Mouse (Mus musculus): ENCODE measurements around the gene Nemf.
"Not testable (repeated sequence)": the region's sequence is repeated elsewhere in the genome, so short reads cannot be mapped to it uniquely, and the experiment has no call there.

Gene Nemf

DNA sequence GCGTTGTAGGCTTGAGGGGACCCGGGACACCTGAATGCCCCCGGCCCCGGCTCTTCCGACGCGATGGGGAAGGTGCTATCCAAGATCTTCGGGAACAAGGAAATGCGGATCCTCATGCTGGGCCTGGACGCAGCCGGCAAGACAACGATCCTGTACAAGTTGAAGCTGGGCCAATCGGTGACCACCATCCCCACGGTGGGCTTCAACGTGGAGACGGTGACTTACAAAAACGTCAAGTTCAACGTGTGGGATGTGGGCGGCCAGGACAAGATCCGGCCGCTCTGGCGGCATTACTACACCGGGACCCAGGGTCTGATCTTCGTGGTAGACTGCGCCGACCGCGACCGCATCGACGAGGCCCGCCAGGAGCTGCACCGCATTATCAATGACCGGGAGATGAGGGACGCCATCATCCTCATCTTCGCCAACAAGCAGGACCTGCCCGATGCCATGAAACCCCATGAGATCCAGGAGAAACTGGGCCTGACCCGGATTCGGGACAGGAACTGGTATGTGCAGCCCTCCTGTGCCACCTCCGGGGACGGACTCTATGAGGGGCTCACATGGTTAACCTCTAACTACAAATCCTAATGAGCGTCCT lies 15.9 kb upstream of the Nemf start:
- no peak for DNase-seq (ENCODE audit: low read depth)

DNA sequence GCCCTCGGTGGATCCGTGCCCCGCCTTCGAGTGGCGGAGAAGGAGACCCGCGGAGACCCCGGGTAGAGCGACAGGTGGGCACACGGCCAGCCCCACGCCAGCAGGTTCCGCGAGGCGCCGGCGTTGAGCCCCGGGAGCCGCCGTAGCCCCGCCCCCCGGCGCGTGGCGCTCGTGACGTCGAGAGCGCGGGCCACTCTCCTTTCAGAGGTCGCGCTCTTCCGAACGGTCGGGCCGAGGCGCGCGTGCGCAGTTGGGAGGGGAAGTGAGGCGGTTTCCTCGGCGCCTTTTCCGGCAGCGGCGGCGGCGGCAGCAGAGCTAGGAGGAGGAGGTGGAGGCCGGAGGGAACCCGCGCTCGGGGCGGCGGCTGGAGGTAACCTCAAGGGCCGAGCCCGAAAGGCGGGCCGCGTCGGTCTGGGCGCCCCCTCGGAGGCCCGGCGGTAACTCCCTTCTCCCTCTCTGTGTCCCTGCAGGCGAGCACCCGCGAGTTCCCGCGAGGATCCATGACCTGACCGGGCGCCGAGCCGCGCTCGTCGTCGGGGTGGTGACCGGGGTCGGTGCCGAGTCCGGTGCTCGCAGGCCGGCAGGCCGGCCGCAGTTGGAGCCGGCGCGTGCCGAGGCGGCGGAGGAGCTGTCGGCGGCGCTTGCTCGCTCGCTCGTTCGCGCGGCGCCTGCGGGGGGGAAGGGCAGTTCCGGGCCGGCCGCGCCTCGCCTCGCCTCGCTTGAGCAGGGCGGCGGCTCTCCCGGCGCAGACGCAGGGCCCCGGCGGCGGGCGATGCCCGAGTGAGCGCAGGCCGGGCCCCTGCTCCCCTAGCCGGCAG lies 15.1 kb upstream of the Nemf start, which contains the start of the genes Arf6 and Gm9887:
TSS of gene Arf6 (plus strand) at position 297 of the 818 bp plus-strand sequence.
TSS of gene Gm9887 (minus strand) at position 605 of the 818 bp plus-strand sequence.
- peak; percentile 95 for DNase-seq (ENCODE audit: low read depth)

DNA sequence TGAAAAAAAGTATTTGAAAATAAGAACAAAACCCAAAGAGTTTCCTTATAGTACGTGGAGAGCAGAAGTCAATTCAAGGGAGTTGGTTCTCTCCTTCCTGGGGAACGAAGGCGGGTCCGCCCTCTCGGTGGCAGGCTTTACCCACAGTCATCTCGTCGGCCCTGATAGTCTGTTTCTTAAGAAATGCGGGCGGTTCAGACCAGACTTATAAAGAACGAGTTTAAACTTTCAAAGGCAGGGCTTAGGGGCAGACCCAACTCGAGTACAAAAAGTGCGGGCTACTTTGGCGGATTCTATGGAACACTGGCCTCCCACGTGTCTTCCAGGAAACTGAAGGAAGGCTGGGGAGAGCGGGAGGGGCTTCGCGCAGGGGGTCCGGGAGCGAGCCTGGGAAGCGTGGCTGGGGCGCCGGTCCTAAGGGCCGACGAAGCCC lies 14.5 kb upstream of the Nemf start:
- peak; percentile 70 for DNase-seq (ENCODE audit: low read depth)

DNA sequence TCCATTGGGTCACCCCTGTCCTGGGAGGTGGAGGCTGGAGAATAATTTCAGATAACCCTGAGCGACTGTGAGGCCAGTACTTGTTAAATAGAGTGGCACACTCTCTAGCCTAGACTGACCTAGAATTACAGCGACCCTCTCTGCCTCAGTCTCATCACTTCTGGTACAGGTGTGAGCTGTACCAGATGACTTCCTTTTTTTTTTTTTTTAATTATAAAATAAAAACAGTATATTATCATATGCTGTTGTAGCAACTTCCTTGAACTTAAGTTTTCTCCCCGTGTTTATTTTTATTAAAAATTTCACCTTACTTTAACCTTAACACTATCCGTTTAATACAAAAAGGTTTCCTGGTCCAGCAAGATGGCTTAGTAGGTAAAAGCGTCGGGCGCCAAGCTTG lies 14.0 kb upstream of the Nemf start:
- DNase-seq (ENCODE audit: low read depth): no peak

DNA sequence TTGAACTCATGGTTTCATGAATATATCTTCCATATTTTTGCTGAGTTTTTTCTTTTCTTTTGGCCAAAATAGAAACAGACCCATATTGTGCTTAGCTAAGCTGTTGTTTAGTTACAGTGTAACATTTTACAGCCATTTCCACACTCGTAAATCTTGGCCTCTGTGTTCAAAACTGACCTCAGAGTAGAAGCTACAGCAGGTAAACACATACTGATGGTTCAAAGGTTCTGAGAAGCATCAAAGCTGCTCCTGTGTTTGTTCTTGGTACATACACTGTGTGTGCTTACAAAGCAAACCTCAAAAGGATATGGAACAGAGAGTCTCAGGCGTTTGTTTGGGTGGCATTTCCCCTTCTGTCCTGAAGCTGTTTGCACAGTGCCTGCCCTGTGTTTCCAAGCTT lies 10.6 kb upstream of the Nemf start:
- no peak for DNase-seq (ENCODE audit: low read depth)

DNA sequence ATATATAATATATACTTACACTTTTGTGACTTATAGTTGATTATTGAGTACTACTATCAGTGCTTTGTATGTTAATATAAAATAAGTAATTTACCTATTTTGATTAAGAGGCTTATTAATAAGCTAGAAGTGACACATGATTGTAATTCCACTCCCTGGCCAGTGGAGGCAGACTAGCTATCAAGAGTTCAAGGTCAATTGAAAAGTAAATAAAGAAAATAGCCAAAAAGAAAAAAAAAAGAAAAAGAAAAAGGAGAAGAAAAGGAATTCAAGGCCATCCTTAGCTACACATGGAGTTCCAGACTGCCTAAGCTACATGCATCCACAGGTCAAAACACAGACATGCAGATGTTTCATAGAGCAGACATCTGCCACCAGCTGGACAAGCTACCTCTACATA lies 9.5 kb upstream of the Nemf start:
- DNase-seq (ENCODE audit: low read depth): no peak

DNA sequence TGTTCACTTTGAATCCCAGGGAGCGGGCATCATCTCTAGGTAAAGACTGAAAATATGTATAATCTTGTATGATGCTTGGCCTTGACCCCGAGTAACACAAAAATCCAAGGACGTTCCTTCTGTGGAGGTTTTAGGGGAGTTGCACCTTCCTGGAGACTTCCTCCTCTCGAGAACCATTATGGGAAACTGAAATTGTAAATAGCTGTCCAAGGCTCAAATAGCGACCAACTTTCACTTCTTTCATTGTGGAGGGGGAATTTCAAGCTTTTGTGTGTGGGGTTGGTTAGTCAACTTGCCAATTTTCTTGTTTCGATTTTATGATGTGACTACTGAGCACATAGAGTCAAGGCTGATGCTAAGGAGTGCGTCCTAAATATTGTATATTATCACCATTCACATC lies 8.8 kb upstream of the Nemf start:
- no peak for DNase-seq (ENCODE audit: low read depth)

DNA sequence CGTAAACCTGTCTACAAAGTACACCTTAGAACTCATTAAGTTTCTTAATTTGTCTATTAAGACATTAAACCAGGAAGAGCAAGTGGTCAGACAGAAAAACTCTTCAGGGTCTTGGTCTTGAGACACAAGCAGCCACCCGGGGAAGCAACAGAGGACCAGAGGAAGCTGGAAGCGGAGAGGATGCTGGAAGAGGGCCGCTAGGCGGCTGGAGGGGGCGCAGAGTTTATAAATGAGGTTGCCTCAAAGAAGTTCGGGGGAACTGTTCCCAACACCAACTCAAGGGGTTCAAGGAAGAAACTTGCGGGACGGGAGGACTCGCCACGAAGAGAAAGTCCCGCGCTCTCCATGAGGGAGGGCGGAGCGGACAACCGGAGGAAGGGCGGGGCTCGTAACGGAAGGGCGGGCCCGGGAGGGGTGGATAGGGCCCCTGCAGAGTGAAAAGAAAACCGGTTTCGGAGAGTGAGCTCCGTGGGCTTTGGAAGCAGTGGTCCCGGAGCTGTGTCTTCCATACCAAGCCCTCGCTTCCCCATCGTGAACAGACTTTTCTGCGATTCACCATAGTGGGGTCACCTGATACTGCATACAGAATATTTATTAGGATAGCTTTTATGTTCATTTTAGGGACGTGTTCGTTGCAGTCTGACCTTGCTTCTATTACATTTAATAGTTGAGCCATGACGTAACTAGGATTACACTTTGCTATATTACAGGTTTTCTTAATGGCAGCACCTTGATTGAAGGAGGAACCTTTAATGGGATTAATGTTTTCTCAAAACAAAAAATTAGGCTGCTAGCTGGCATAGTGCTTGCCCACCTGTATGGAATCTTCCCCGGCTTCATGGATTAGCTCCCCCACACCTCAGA lies 7.2 kb upstream of the Nemf start:
- peak; percentile 79 for DNase-seq (ENCODE audit: low read depth)

DNA sequence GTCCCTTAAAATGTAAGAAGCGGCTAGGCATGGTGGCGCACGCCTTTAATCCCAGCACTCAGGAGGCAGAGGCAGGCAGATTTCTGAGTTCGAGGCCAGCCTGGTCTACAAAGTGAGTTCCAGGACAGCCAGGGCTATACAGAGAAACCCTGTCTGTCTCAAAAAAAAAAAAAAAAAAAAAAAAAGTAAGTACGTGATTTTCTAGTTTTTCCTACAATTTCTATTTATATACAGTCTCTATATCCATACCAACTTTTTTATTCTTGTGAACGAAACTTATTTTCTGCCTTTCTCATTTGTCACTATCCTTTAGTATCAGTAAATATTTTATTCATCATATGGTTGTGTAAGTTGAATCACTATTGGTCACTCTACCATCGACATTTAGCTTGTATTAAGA lies 6.1 kb upstream of the Nemf start:
- DNase-seq (ENCODE audit: low read depth): not testable (repeated sequence)

DNA sequence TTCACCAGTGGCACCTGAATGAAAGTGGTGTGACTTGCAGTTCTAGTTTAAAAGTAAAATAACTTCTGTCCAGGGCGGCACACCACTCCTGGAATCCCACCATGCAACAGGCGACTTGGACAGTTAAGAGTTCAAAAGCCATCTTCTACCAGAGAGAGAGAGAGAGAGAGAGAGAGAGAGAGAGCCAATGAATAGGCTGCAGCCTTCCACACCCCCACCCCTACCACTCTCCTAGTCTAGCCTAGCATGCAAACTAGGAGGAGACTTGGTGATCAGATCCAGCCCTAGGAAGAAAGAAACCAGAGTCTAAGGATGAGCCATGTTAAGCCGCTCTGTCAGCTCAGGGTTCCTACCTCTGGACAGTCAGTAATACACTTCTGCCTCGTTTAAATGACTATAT lies 5.4 kb upstream of the Nemf start:
- no peak for DNase-seq (ENCODE audit: low read depth)

DNA sequence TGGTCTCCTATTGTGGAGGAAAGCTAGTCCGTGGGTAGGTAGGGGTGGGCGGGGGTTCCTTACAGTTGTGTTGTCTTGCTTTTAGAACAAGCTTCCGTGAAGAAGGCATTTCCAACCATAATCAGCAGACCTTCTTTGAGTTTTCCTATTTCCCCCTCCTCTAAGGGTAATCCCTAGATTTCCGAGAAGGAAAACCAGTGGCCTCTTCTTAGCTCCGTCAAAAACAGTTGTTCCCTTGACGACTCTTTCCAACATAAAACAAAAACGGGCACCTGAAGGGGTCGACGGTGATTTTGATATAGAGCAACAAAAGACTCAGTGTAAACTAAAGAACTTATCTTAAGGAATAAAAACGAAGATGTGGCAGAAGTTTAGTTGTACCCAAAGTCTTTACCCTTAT lies 5.0 kb upstream of the Nemf start:
- no peak for DNase-seq (ENCODE audit: low read depth)

DNA sequence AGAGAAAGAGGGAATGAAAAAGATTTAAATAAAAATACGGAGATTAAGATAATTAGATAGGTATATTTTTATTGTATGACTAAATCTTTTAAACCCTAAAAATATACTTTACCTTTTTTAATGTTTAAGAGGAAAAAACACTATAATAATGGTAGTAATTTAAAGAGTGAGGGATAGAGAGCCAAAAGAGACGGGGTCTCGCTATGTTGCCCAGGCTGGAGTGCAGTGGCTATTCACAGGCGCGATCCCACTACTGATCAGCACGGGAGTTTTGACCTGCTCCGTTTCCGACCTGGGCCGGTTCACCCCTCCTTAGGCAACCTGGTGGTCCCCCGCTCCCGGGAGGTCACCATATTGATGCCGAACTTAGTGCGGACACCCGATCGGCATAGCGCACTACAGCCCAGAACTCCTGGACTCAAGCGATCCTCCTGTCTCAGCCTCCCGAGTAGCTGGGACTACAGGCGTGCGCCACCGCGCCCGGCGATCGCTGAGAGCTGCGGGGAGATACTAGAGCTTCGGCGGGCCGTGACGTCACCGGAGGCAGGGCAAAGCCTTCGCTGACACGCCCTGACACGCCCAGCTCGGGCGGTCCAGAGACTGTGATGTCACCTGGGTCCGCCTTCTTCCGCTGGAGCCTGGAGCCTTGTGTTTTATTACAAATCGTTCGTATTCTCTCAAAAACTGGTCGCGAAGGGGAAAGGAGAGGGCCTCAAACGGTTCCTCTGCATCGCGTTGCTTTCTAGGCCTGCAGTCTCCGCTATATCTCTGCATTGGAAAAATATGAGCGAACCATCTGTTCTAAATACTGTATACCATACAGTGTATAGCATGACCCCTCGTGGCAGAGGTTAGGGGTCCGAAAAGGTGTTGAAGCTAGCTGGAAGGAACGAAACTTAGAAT lies 4.3 kb upstream of the Nemf start:
- peak; percentile 96 for DNase-seq (ENCODE audit: low read depth)

DNA sequence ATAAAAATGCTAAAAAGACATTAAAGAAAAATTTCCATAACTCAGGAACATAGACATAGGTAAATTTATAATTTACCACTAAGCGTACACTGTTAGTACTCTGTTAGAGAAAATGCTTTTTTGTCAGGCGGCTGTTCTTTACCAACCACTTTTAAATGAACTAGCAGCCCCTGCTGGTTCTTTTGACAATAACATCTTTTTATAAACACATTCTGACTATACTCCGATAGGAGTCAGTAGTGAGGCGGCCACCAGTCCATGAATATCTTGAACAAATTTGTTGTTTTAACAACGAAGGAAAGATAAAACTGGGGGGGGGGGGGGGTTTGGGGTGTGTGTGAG lies 3.7 kb upstream of the Nemf start:
- peak; percentile 70 for DNase-seq (ENCODE audit: low read depth)

DNA sequence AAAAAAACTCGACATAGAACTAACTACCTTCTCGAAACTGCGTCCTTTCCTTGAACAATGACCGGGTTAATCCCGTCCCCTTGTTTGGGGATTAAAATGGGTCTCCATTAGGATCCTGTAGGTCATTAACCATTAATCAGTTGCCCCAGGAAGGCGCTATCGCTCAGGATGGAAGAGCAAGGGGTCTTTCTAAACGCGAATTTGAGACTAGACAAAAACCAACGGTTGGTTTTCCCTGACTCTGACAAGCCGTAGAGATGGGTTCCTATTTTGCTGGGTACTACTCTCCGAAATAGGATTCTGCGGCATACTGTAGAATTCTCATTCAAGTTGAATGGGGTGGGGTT lies 308 bp upstream of the Nemf start:
- DNase-seq (ENCODE audit: low read depth): no peak

DNA sequence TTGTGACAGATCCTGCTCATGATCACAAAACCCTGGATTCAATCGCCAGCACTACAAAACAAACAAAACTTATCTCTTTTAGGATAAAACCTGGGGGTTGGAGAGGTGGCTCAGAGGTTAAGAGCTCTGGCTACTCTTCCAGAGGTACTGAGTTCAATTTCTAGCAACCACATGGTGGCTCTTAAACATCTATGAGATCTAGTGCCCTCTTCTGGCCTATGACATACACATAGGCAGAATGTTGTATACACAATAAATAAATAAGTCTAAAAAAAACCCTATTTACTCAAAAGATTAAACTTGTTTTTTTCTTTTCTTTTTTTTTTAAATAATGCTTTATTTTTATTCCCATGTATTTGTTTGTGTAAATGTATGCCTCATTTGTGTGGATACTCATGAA lies 5.3 kb downstream of the Nemf start:
- no peak for DNase-seq (ENCODE audit: low read depth)

DNA sequence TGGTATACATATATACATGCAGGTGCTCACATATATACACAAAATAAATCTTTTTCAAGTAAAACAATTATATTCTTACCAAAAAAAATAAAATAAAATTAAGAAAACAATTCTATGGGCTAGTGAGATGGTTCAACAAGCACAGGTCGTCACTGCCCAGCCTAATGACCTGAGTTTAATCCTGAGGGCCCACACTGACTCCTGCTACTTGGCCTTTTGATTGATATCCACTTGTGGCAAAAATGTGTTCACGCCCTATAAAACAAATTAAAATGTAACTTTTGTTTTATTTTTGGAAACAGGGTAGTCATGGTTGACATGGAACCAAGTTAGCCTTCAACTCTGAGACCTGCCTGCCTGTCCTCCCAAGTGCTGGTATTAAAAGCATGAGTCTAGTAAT lies 7.0 kb downstream of the Nemf start:
- DNase-seq (ENCODE audit: low read depth): no peak

DNA sequence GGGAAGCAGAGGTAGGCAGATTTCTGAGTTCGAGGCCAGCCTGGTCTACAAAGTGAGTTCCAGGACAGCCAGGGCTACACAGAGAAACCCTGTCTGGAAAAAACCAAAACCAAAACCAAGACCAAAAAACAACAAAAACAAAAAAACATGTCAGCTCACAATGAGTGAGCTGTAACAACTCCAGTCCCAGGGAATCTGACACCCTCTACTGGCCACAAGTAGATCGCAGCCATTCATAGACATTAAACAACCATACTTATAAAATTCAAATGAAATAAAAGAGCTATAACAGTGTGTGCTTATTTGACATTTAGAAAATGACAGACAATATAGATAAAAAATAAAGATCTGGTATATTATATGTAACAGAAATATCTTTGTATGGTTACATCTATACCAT lies 23.4 kb downstream of the Nemf start:
- DNase-seq (ENCODE audit: low read depth): peak; percentile 39

DNA sequence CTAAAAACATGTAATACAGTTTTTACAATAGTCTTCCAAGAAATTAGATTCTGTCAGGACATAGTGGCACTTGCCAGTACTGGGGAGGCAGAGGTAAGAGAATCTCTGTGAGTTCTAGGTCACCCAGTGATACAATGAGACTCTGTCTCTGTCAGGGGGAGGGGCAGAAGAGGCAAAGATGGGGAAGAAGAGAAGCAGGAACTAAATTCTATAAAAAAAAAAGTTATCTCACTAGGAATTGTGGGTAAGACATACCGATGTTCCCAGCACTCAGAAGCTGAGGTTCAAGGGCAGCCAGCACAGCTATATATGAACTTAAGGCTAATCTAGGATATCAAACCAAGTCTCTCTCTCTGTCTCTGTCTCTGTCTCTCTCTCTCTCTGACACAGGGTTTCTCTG lies 24.8 kb downstream of the Nemf start:
- DNase-seq (ENCODE audit: low read depth): no peak

DNA sequence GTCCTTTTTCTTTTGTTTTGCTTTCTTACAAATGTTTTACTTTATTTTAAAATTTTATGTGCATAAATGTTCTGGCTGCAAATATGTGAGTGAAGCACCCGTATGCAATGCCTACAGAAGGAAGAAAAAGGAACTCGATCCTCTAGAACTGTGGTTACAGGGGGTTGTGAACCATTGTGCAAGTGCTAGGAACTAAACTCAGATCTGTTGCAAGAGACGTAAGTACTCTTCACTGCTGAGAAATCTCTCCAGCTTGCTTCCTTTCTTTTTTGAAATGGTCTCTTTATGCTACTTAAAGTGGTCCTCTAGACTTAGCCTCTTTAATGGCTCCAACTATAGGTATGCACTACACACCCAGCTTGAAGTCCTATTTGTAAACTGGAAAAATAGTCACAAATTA lies 25.8 kb downstream of the Nemf start:
- no peak for DNase-seq (ENCODE audit: low read depth)

DNA sequence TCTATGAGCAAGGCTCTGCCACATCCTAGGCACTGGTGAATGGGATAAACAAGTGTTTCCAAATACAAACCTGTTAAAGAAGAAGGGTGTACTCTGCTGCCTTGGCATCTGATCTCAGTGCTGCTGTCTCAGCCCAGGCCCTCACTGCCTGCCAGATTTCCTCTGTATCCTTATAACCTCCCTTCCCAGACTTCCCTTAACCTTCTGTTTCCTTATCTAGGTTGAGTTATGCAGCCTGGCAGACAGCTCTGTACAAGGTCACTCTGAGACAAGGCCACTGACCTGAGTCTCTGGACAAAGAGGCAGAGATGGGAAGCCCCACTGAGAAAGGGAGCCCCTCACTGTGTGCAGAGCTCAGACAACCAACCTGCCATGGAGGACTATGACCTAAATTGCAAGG lies 38.5 kb downstream of the Nemf start:
- no peak for DNase-seq (ENCODE audit: low read depth)

DNA sequence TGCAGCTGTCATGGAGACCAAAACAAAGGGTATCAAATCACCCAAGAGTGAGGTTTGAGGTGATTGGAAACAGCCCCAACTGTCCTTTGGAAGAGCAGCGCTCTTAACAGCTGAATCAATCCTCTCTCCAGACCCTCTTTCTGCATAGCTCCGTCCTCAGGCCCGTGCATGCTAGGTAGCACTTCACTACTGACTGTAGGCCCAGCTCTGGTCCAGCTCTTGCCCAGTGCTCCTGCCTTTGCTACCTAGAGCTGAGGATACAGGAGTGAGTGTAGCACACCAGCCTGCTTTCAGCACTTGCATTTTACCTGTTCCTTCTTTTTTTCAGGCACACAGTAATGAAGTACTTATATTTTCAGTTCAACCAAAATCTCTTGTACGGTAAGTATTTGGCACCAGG lies 47.3 kb downstream of the Nemf start:
- no peak for DNase-seq (ENCODE audit: low read depth)

DNA sequence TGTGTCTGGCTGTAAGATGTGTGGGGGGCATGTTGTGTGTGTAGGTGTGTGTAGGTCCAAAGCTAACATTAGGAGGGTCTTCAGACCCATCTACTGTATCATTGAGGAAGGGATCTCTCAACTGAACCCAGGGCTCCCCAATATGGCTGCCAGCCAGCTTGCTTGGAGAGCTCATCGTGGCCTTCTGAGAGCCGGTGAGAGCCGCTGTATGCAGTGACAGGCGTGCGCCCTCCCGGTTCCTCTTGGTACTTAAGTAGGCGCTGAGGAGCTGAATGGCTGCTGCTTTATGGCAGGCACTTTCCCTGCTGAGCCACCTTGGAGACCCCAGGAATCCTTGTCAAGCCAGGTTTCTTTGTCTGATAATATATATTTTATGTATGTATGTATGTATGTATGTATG lies 50.6 kb downstream of the Nemf start:
- no peak for DNase-seq (ENCODE audit: low read depth)
